Mouse (Mus musculus) hindbrain, embryonic 15.5 days (tissue): ENCODE data around the gene Col6a2. TPM values are rescaled to one million over a fixed set of nuclear protein-coding genes. Genes with fewer than 3 reads are reported as not detected.

Experiments used
- ATAC-seq: fragments of 200-750 bp; cut with Nextera tagmentation; 2 replicates; pipeline ENCODE4 v1.8.0; 2017; ENCODE audit warnings: low read depth, moderate number of reproducible peaks, moderate TSS enrichment; ENCODE audit not compliant: low FRiP score
- H3K27ac ChIP-seq: fragments of 300-500 bp; sonication (generic); replicated peaks from 2 replicates; pipeline ENCODE4 v1.5.1; 2015; ENCODE audit warnings: mild to moderate bottlenecking, inconsistent platforms
- H3K27me3 ChIP-seq: fragments of 300-500 bp; sonication (generic); 2 replicates; pipeline ENCODE4 v1.6.1; 2015; ENCODE audit warnings: control low read depth, inconsistent platforms
- H3K36me3 ChIP-seq: fragments of 300-500 bp; sonication (generic); 2 replicates; pipeline ENCODE4 v1.6.1; 2015; ENCODE audit warnings: control low read depth, inconsistent platforms
- H3K4me1 ChIP-seq: fragments of 300-500 bp; sonication (generic); replicated peaks from 2 replicates; pipeline ENCODE4 v1.6.1; 2015; ENCODE audit warnings: control low read depth, inconsistent platforms
- H3K4me2 ChIP-seq: fragments of 300-500 bp; sonication (generic); 2 replicates; pipeline ENCODE4 v1.6.1; 2015; ENCODE audit warnings: moderate library complexity, mild to moderate bottlenecking, inconsistent platforms
- H3K4me3 ChIP-seq: fragments of 300-500 bp; sonication (generic); 2 replicates; pipeline ENCODE4 v1.5.1; 2015; ENCODE audit warnings: mild to moderate bottlenecking, inconsistent platforms
- H3K9ac ChIP-seq: fragments of 300-500 bp; sonication (generic); 2 replicates; pipeline ENCODE4 v1.6.1; 2015; ENCODE audit warnings: inconsistent platforms
- H3K9me3 ChIP-seq: fragments of 300-500 bp; sonication (generic); 2 replicates; pipeline ENCODE4 v1.6.1; 2016; ENCODE audit warnings: control low read depth, inconsistent platforms
- WGBS: fragments of 180-500 bp; shearing (Covaris S2); methylation state at CpG from one replicate; pipeline ENCODE4 v1.1.7; 2015; 5-methylcytosine and 5-hydroxymethylcytosine counted together
- polyA plus RNA-seq: library from polyadenylated mRNA; unstranded; fragments of >200 nt; fragmentation: Nextera tagmentation; extraction: Ambion mirVana; gene quantifications from 2 replicates; pipeline ENCODE4 v1.2.1, GENCODE M21; 2015

The Col6a2 gene
- polyA plus RNA-seq, 1 experiment from 2014 or later = 21.6 TPM

GRCm38 (mm10) chr10:76575374-76575773 is 48.1 kb downstream of the Col6a2 start, which contains the start of gene Ftcd:
Ftcd (plus strand) TSS chr10:76575648.
- Histone ChIP-seq H3K4me3 (no peak within 1 kb of the TSS), H3K4me2 (no peak within 1 kb of the TSS), H3K9me3 (no peaks in the 10 kb centered on the region), H3K4me1 (no peaks in the 10 kb centered on the region), H3K27ac (no peak within 1 kb of the TSS), H3K27me3 (no peaks in the 10 kb centered on the region), H3K36me3 (no peaks in the 10 kb centered on the region), H3K9ac (no peak within 1 kb of the TSS)
- no peak for ATAC-seq
- 62% methylated on average over 3 of the region's 3 CpGs for WGBS

- no peak for ATAC-seq
- Histone ChIP-seq H3K4me3 (no peak overlapping the region), H3K27ac (no peak overlapping the region), H3K9me3 (no peaks in the 10 kb centered on the region), H3K4me2 (no peak overlapping the region), H3K27me3 (no peaks in the 10 kb centered on the region), H3K4me1 (no peaks in the 10 kb centered on the region), H3K36me3 (no peaks in the 10 kb centered on the region), H3K9ac (no peak overlapping the region)
- WGBS = 60% methylated on average over 3 of the region's 3 CpGs
Observed at GRCm38 (mm10) chr10:76572151-76572550, 51.3 kb downstream of the Col6a2 start.

GRCm38 (mm10) chr10:76571070-76571469 is 52.4 kb downstream of the Col6a2 start:
- H3K4me1 ChIP-seq = no peaks in the 10 kb centered on the region
- no peak overlapping the region for H3K4me3 ChIP-seq
- H3K36me3 ChIP-seq = no peaks in the 10 kb centered on the region
- 91% methylated on average over 2 of the region's 2 CpGs for WGBS
- ATAC-seq = no peak
- H3K9ac ChIP-seq = no peak overlapping the region
- H3K4me2 ChIP-seq = no peak overlapping the region
- no peaks in the 10 kb centered on the region for H3K27me3 ChIP-seq
- H3K27ac ChIP-seq = no peak overlapping the region
- H3K9me3 ChIP-seq = no peaks in the 10 kb centered on the region

- Histone ChIP-seq H3K27ac (no peak overlapping the region), H3K9me3 (no peaks in the 10 kb centered on the region), H3K4me1 (no peaks in the 10 kb centered on the region), H3K9ac (no peak overlapping the region), H3K27me3 (no peaks in the 10 kb centered on the region), H3K36me3 (no peaks in the 10 kb centered on the region), H3K4me2 (no peak overlapping the region), H3K4me3 (no peak overlapping the region)
- no peak for ATAC-seq
- WGBS = 95% methylated on average over 22 of the region's 22 CpGs
Observed at GRCm38 (mm10) chr10:76569996-76570685, 53.3 kb downstream of the Col6a2 start.

GRCm38 (mm10) chr10:76561972-76562371 is 61.5 kb downstream of the Col6a2 start, which contains the start of gene Spatc1l:
Spatc1l (plus strand) TSS chr10:76562272.
- no peak within 1 kb of the TSS for H3K27ac ChIP-seq
- no peak within 1 kb of the TSS for H3K4me3 ChIP-seq
- no peaks in the 10 kb centered on the region for H3K36me3 ChIP-seq
- ATAC-seq = no peak
- H3K9me3 ChIP-seq = no peaks in the 10 kb centered on the region
- H3K9ac ChIP-seq = no peak within 1 kb of the TSS
- no peaks in the 10 kb centered on the region for H3K4me1 ChIP-seq
- 91% methylated on average over 10 of the region's 10 CpGs for WGBS
- H3K4me2 ChIP-seq = no peak within 1 kb of the TSS
- H3K27me3 ChIP-seq = no peaks in the 10 kb centered on the region

GRCm38 (mm10) chr10:76554061-76554460 is 69.4 kb downstream of the Col6a2 start:
- peaks cover 54% of the 10 kb centered on the region for H3K36me3 ChIP-seq

GRCm38 (mm10) chr10:76551556-76551955 is 71.9 kb downstream of the Col6a2 start:
- H3K9ac ChIP-seq = no peak overlapping the region
- WGBS = 70% methylated on average over 3 of the region's 3 CpGs
- peaks cover 79% of the 10 kb centered on the region for H3K36me3 ChIP-seq
- ATAC-seq = no peak
- no peaks in the 10 kb centered on the region for H3K9me3 ChIP-seq
- H3K4me3 ChIP-seq = no peak overlapping the region
- no peaks in the 10 kb centered on the region for H3K4me1 ChIP-seq
- no peak overlapping the region for H3K4me2 ChIP-seq
- H3K27ac ChIP-seq = no peak overlapping the region
- no peaks in the 10 kb centered on the region for H3K27me3 ChIP-seq

More at GRCm38 (mm10) chr10:76554061-76554460, 69.4 kb downstream of the Col6a2 start:
- H3K9me3 ChIP-seq = no peaks in the 10 kb centered on the region
- no peak overlapping the region for H3K4me2 ChIP-seq
- H3K4me1 ChIP-seq = no peaks in the 10 kb centered on the region
- H3K27me3 ChIP-seq = no peaks in the 10 kb centered on the region
- H3K9ac ChIP-seq = no peak overlapping the region
- no peak overlapping the region for H3K27ac ChIP-seq
- no peak for ATAC-seq
- WGBS = 87% methylated on average over 5 of the region's 5 CpGs
- no peak overlapping the region for H3K4me3 ChIP-seq

GRCm38 (mm10) chr10:76550458-76550857 is 73.0 kb downstream of the Col6a2 start:
- H3K9me3 ChIP-seq = no peaks in the 10 kb centered on the region
- WGBS = 90% methylated on average over 5 of the region's 5 CpGs
- H3K27me3 ChIP-seq = no peaks in the 10 kb centered on the region

GRCm38 (mm10) chr10:76548218-76548617 is 75.2 kb downstream of the Col6a2 start:
- Histone ChIP-seq H3K27ac (no peak overlapping the region), H3K9me3 (no peaks in the 10 kb centered on the region), H3K4me3 (no peak overlapping the region), H3K4me2 (no peak overlapping the region), H3K36me3 (peaks cover 96% of the 10 kb centered on the region), H3K9ac (no peak overlapping the region), H3K4me1 (no peaks in the 10 kb centered on the region), H3K27me3 (no peaks in the 10 kb centered on the region)
- WGBS = 96% methylated on average over 8 of the region's 8 CpGs
- ATAC-seq = no peak

More at GRCm38 (mm10) chr10:76550458-76550857, 73.0 kb downstream of the Col6a2 start:
- no peak overlapping the region for H3K4me2 ChIP-seq
- no peak for ATAC-seq
- peaks cover 89% of the 10 kb centered on the region for H3K36me3 ChIP-seq
- no peak overlapping the region for H3K27ac ChIP-seq
- no peak overlapping the region for H3K9ac ChIP-seq
- H3K4me1 ChIP-seq = no peaks in the 10 kb centered on the region
- no peak overlapping the region for H3K4me3 ChIP-seq

GRCm38 (mm10) chr10:76546566-76546965 is 76.9 kb downstream of the Col6a2 start:
- Histone ChIP-seq H3K36me3 (peaks cover 96% of the 10 kb centered on the region), H3K27ac (no peak overlapping the region), H3K27me3 (no peaks in the 10 kb centered on the region), H3K9ac (no peak overlapping the region), H3K9me3 (no peaks in the 10 kb centered on the region), H3K4me2 (no peak overlapping the region), H3K4me3 (no peak overlapping the region), H3K4me1 (no peaks in the 10 kb centered on the region)
- 93% methylated on average over 8 of the region's 8 CpGs for WGBS
- ATAC-seq = no peak
